Mouse (Mus musculus) common myeloid progenitor, adult 5-6 weeks (primary cell): ENCODE data around the gene Itpripl2. TPM values are rescaled to one million over a fixed set of nuclear protein-coding genes. Genes with fewer than 3 reads are reported as not detected.

Source experiments
- ATAC-seq: replicated peaks from 2 replicates; pipeline ENCODE4 v1.8.0; 2016; ENCODE audit warnings: low read depth, mild to moderate bottlenecking, moderate TSS enrichment, inconsistent platforms; ENCODE audit not compliant: poor library complexity, severe bottlenecking
- total RNA-seq: library from RNA; stranded (forward); fragments of 200-1000, 187-1606 nt; gene quantifications from 2 replicates; pipeline ENCODE4 v1.2.3, GENCODE M21; 2017

The Itpripl2 gene
- total RNA-seq, 1 experiment from 2014 or later, result 8.3 TPM

DNA sequence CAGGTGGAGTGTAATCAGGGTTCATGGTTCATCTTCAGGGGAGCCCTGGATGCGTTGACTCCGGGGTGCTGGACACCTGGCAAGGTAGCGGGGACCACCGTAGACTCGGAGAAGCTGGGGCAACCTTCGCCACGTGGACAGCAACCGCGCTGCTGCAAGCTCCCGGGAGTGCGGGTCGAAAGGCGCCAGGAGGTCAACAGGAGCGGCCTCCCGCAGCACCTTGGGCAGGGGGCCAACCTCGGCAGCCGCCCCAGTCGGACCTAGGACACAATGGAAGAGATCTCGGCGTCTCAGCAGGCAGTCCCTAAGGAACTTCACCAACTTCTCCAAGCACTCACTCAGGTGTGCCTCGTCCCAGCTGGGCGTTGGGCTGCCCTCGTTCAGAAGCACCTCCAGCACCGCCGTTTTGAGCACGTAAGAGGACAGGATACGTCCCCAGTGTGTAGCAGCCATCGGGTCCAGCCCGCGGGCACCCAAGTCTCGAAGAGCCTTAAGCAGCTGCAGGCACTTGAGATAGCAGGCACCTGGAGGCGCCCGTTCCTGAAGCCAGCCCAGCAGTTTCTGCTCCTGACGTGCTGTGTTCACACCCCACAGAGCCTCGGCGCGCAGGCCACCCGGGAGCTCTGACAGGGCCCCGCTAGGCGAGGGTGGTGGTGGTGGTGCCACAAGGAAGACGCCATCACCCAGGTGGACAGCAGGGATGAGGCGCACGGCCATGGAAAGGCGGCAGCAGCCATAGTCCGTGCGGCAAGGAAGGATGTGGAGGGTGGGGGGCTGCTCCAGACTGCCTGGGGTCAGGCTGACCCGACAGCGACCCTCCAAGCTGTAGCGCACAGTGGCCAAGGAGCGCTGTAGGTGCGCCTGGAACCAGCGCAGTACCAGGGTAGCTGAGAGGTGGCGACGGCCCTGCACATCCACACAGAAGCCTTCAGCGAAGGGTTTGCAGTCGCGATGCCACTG is 1.8 kb downstream of the Itpripl2 start:
- ATAC-seq, result no peak

DNA sequence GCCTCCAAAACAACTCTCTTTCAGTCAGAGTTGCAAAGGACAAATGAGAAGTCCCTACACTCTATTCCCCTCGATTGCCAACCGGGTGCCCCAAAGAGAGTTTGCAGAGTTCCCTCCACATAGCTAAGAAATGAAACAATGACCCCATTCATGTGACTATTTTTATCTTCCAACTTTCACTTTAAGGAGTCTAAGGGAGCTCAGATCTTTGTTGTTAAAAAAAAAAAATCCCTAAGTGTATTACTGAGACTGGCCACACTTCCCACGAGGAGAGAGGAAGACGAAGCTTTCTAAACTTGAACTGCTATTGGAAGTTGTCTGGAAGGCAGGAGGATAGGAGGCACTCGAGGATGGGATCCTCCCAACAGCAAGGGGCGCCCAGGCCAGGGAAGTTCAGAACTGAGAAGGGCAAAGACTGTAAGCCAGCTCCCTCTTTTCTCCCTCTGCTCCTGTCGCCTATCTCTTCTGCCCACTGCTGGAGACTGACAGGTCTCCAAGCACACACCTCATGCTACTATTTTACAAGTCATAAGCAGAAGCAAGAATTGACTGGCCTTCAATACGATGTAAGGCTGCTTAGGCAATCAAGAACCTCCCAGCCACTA is 3.6 kb downstream of the Itpripl2 start:
- no peak for ATAC-seq

DNA sequence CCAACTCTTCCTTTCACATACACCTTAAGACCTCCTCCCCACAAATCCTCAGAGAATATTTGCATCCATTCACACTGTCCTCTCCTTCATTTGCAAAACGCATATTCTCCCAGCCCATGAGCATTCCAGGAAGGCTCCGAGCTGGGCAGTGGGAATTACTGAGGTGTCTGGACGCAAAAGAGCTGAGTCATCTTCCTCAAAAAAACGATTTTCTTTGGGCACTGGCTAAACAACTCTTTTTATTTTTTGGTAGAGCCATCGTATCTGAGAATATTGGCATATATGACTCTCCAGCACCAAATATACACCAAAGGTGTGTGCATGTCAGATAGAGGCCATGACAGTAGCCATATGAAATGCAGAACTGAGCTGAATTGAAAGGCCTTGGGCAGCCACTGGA is 4.9 kb downstream of the Itpripl2 start:
- ATAC-seq, result no peak

DNA sequence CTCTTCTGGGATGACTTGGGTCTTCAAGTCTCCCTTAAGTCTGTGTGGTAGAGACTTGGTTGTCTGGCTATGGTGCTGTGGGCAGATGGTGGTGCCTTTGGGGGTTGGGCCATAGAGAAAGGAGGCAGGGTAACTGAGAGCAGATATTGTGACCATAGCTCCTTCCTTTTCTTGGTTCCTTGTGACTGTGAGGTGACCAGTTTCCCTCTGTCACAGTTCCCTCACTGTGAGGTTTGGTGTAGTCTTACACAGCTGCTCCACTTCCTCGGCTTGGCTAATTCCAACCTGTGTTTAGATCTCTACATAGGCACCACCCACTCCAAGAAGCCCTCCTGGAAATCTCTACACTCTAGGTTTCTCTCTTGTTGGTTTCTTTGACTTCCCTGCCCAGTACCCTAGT is 7.8 kb downstream of the Itpripl2 start:
- peak; percentile 48 for ATAC-seq

DNA sequence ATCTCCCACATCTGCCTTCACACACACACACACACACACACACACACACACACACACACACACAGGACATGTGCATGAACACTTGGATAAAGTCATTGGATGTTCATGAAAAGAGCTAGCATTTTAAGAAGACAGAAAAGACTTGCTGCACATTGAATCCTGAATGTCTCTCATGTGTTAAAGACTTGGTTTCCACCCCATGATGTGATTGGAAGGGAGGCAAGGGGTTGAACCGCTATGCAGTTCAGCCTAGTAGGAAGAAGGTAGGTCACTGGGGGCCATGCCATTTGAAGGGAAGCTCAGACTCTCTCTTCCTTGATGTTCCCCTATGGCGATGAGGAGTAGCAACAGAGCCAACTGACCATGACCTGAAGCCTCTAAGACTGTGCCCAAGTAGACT is 9.8 kb downstream of the Itpripl2 start:
- ATAC-seq, result no peak

DNA sequence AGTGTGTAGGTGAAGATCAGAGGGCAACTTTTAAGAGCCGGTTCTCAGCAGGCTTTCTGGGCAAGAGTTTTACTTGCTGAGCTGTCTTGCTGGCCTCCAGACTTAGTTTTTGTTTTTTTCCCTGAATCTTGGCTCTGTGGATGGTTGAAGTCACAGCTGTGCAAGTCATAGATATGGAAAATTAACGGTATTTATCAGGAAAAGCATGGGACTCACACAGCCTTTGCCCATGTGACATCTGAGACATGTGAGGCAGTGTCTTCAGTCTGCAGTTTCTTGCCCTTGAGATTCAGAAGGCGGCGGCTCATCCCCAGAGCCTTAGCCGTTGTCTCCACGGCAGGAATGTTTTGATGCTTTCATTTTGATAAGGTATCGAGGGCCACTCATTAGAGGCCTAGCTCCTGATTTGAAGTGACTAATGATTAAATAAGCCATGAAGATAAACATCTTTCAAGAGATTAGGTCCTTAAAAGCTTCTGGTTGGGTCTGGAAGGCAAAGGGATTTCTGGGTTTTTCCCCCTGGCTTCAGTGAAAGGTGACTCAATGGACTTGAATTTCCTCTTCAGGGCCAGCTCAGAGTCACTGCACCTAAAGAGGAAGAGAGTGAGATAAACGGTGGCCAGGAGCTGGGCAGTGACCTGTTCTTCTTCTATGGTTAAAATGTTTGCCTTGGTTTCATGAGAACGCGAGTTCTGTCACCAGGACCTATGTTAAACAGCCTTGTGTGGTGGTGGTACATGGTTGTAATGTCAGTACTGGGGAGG is 10.5 kb downstream of the Itpripl2 start:
- no peak for ATAC-seq

DNA sequence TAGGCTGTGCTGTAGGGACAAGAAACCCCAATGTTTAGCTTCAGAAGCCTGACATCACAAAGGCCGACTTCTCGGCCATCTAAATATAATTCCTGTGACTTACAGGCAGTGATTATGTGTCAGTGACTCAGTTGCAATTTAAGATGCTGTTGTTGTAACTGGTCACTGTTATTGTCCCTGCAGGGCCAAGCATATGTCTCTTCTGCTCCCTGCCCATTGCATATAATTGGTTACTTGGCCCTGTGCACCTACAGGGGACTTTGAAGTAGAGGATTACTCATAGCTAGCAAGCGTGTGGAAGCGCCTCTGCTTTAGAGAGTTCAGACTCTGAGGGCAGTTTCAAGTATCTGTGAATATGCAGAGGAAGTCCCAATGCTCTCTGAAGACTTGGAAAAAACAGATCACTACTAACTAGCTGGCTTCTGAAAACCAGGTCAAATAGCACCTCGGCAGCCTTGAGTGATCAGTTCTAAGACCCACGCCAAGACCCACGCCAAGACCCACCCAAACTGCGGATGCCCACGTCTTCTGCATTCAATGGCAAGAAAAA is 11.5 kb downstream of the Itpripl2 start:
- ATAC-seq, result no peak

DNA sequence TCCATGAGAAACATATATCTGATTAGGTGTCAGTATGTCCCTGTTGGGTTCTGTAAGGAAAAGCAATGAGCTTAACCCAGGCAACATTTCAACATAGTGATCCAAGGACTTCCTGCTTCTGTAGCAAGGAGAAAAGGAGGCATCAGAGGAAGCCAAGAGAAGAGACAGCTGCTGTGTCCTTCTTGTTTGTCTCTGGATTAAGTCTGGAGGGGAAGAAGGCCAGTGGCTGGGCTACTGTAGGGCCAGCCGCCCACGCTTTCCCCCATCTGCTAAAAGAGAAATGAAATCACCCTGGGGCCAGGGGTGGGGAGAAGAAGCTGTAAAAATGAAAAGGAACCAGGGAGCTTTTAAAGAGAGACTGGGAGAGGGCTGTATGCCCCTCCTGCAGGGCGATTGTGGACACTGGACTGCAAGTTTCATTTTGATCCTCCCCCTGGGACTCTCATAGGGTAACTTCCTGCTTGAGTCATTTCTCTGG is 12.9 kb downstream of the Itpripl2 start:
- 0 out of 2 replicates have a peak, but pooled peaks have one; percentile 18 for ATAC-seq

DNA sequence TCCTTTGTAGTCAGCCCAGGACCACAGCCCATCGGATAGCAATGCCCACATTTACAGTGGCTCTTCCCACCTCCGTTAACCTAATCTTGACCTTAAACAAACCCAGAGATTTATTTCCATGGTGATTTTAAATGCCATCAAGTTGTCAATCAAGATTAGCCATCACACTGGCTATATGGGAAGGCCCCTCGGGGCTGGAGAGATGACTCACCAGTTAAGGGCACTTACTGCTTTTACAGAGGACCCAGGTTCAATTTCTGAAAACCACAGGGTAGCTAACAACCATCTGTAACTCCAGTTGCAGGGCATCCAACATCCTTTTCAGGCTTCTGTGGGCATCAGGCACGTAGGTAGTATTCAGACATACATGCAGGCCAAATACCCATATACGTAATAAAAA is 15.3 kb downstream of the Itpripl2 start:
- no peak for ATAC-seq

DNA sequence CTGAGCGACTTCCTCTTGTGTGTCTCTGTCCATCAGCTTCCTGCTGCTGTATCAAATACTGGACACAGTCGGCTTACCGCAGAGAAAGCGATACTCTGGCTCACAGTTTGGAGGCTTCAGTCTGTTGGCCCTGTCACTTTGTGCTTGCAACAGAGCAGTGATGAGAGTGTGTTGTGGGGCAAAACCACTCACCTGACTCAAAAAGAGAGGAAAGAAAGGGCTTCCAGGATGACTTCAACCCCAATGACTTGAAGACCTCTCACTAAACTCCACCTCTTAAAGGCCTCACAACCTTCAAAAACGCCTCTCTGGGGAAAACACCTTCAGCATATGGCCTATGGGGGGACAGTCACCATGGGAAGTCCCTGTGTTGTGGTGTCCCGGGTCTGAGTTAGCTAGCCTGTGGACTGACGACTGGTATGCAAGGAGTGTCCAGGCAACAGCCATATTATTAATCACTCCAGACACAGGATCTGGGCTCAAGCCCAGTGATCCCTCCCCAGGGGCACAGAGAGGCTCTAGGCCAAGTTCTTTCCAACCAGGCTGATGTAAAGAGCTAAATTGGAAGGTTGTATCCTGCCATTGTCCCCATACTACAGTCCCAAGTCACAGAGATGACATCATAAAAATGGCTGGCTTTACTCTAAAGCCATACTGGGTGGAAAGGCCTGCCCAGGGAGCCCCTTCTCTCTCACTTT is 16.6 kb downstream of the Itpripl2 start:
- no peak for ATAC-seq

DNA sequence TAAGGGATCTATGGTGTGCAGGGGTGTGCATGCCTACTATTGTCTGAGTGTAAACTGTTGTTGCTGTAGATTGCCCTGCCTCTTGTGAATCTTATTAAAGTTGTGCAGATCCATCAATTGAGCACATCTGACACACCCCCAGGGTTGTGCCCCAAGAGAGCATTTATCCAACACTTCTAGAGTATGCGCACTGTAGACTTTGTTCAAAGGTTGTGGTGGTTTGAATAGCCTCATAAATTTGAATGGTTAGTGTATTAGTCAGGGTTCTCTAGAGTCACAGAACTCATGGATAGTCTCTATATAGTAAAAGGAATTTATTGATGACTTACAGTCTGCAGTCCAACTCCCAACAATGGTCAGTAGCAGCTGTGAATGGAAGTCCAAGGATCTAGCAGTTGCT is 18.9 kb downstream of the Itpripl2 start:
- ATAC-seq, result no peak

DNA sequence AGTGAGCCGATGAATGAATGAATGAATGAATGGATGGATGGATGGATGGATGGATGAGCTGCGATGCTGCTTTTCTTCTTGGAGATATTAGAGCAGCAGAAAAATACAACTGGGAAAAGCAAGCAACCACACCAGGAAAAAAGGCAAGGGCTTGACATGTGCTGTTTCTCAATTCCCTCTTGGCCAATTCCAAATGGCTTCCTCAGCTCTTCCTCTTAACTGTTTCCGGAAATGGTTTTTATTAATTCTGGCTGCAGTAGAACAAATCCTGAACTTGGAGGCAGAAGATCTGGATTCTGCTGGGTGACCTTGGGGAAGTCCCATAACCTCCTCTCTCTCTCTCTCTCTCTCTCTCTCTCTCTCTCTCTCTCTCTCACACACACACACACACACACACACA is 23.7 kb downstream of the Itpripl2 start:
- no peak for ATAC-seq

DNA sequence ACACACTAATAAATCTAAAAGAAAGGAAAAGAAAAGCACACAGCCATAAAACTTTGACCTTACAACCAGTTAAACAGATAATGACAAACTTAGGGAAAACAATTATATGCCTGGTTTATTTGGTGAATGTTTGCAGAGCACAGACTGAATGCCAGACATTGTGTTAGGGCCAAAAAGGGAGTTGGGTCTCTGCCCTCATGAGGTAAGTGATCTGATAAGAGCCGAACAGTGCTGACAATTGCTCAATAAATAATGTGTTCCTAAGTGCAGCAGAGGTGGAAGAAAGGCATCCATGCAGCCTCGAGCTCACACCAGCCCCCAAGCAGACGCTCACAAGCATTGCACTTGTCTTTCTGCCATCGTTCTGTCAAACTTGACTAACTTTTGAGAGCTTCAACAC is 27.3 kb downstream of the Itpripl2 start:
- ATAC-seq, result no peak

DNA sequence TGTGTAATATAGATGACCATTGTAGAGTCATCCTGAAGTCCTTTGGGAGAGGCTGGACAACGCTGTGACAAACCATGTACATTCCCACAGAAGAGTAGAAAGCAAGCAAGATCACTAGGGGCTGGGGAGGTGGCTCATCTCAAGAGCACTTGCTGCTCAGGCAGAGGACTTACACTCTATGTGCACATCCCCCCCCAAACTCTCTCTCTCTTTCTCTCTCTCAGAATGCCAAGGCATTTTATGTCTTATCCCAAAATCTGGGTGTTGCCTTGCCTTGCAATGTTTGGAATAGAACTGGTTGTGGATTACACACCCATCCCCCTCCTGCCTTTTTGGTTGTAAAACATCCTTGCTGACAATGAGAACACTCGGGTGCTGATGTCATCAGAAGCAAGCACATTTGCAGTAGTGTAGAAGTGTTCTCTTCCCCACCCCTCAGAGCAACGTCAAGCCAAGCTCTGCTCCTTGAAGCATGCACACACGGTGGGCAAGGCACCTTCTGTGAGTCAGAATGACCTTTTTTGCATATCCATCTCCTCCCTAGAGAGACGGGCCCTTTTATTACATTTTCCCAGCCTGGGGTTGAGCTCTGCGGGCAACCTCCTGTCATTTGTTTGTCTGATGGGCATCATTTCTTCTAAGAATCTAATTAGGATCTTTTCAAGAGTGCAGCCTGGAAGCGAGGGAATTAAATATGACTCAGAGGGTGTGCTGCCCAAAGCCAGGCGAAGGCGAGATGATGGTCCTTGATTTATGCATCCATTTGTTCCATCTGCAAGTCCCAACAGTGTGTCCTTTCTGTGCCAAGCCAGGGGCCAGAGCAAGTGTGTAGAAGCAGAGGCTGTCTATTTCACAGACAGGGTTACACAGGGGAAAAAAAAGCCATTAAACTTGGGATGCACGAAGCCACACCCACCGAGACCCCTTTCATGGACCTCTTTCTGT is 28.7 kb downstream of the Itpripl2 start:
- ATAC-seq, result no peak

DNA sequence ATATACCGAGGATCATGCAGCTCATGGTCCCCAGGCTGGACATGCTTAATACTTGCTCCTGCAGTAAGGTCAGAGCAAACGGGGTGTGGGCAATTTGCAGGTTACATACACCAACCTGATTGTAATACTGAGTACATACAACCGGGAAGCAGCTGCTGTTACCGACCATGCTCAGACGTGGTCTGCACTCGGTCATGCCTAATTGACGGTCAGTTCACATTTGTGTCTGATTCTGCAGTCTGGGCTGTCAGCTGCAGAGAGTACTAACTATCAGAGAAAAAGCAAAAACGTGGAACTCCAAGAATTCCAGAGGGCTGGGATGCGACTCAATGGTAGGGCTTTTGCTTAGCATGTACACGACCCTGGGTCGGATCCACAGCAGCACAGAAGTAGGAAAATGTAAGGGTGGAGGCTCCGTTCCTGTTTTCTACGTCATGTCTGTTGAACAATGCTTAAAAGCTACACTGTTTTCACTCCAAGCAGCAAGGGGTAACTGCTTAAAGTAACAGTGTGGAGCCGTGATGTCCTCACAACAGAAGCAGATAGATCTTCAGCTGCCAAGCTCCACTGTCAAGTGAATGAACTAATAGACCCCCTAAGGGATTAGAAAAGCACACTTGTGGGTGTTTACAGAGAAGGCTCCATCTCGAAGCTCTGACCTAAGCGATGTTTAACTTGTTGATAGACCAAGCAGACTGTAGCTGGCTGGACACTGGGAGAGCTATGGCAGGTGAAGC is 30.2 kb downstream of the Itpripl2 start:
- no peak for ATAC-seq

DNA sequence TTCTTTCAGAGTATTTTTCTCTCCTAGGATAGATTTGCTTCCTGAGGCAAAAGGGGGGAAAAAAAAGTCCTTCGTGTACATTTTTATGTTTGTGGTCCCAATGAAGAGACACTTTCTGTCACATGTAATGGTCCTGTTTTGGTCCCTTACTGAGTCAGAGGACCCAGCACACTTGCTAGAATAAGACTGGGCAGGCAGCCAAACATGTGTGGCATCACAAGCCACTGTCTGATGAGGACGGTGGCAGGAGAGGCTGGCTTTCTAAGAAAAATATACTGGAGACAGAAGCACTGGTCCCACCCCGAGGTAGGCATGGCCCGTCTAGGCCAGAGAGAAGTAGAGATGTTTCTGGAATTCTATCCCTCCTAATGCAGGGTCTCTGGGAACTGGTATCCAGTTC is 38.1 kb downstream of the Itpripl2 start:
- no peak for ATAC-seq

DNA sequence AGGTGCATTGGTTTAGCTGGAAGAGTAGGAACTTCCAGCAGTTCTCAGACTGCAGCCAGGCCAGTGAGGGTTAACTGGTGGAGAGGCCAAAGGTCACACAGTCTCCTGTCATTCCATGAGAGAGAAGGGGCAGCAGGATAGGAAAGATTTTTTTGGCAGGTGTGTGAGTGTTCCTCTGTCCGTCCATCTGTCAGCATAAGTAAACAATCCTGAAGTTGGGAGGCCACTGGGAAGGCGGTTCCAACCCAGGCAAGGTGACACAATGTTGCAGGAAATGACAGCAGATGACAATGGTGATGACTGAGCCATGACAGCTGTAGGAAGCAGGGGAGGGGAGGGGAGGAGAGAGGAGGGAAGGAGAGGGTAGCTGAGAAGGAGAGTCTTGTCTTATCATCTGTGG is 38.8 kb downstream of the Itpripl2 start:
- no peak for ATAC-seq
